Mouse (Mus musculus) cerebellum, postnatal 25 days (tissue): ENCODE results near the gene Prdm11.
A peak's percentile ranks its signal among the peaks of the same experiment; 100 is the strongest.

ENCODE experiments used
- DNase-seq, 2 experiments: peaks; one replicate each; pipeline ENCODE4 v3.0.0; 2021; ENCODE audit warnings: mixed read lengths in 2 of 2

Gene Prdm11

GRCm38 (mm10) chr2:93045818-93046508 lies at the start of gene Prdm11:
Gene Prdm11 (minus strand): TSS chr2:93046167.
- peak in 1 of 2 experiments; percentile 60 for DNase-seq

DNA sequence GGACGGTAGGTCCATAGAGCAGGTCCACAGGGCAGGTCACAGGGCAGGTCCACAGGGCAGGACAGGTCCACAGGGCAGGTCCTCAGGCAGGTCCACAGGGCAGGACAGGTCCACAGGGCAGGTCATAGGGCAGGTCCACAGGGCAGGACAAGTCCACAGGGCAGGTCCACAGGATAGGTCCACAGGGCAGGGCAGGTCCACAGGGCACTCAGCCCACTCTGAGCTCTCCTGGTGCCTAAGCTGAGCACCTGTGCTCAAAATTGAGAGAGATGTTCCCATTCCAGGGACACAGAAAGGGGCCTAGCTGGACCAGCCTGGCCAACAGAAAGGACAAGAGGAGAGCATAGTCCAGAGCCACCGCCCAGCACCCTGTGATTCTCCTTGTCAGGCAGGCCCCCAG lies 46.4 kb upstream of the Prdm11 start:
- no peak for DNase-seq

DNA sequence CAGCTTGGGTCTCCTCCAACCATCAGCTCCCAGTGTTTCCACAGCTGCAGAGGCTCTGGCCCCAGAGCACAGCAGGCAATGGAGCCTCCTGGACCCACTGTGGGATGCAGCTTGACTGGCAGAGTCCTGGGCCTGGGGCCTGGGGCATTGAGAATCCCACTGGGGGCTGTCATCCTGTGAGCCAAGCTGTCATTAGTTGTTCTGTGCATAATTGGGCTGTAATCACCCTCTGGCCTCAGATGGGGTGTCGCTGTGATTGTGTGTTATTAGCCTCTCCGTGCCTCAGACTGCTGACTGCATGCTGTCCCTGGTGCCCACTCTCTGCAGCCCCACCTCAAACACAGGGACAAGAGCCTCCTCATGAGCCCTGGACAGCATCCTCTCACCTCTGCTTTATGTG lies 45.7 kb upstream of the Prdm11 start:
- no peak for DNase-seq

GRCm38 (mm10) chr2:93089379-93090089 lies 43.6 kb upstream of the Prdm11 start:
- DNase-seq: no peak

DNA sequence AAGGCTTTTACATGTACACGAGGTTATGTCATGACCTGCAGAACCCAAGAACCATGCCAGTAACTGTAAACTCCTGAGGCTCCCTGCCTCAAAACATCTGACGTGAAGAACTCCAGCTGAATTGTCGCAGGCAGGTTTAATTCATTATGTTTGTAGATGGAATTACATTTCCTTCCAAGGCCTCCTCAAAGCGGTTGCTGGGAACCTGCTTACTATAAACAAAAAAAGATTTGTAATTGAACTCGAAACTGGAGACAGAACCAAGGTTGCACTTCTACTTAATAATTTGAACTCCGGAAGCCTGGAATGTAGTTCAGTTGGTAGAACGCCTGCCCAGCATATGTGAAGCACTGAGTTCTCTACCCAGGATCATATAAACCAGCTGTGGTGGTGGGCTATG lies 42.0 kb upstream of the Prdm11 start:
- DNase-seq: no peak

DNA sequence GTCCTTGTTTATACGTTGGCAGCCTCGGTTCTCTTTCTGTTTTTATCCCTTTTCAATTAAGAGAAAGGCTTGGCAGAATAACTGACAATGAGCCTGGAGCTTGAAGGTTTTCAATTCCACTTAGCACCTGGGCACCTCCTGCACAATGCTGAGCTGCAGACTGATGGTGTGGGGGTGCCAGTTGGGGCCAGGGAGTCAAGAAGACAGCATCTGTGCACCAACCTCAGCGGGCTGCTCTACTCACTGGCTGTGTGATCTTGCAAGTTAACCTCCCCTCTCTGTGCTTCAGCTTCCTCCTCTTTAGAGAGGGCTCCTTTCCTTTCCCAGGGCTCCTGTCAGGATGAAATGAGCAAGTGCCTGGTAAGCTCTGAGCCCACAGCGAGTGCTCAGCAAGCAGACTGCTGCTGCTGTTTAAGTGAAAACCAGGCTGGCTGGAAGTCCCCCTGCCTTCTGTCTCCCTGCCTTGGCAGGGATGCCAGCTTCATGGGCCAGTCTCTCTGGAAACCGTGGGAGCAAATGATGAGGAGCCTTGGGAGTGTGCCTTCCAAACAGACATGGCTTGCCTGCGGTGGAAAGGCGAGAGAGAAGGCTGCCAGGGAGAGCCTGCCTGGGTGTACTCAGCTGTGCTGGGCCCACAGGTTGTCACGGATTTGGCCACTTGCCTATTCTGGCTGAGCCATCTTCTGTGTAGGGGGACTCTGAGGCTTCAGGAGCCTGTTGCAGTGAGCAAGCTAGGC lies 39.5 kb upstream of the Prdm11 start:
- peak in 1 of 2 experiments; percentile 34 for DNase-seq

DNA sequence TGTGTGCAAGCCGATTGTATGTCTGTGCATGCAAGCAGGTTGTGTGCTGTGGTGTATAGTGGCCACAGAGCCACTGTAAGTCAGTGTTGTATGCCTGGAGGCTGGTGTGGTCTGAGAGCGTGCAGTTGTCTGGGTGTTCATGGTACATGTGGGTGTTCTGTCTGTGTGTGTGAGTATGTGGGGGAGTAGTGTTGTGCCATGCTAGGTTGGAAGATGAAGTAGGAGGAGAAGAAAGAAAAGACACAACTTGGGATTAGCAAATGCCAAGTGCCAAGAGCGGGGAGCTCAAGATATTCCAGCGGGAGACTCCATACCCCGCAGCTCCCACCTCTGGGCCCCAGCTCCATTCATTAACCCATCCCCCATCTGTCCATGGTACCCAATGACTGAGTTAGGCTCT lies 38.5 kb upstream of the Prdm11 start:
- DNase-seq: no peak

DNA sequence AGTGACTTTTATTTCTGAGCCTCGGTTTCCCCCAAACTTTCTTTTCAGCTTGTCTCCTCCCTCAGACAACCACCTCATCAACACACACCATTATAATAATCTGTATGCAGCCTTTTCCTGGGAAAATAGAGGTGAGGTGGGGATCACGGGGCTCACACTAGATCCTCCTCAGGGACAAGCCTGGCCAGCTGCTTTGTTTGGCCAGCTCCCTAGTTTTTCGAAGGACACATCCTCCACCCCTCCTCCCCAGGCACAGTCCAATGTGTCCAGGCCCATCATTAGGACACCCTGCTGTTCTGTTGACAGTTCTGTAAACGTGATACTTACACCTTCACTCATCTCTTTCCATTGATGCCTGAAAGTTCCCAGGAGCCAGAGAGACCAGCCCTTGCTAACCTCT lies 37.4 kb upstream of the Prdm11 start:
- no peak for DNase-seq

- no peak for DNase-seq
Measured at GRCm38 (mm10) chr2:93082846-93083245, 36.9 kb upstream of the Prdm11 start.

DNA sequence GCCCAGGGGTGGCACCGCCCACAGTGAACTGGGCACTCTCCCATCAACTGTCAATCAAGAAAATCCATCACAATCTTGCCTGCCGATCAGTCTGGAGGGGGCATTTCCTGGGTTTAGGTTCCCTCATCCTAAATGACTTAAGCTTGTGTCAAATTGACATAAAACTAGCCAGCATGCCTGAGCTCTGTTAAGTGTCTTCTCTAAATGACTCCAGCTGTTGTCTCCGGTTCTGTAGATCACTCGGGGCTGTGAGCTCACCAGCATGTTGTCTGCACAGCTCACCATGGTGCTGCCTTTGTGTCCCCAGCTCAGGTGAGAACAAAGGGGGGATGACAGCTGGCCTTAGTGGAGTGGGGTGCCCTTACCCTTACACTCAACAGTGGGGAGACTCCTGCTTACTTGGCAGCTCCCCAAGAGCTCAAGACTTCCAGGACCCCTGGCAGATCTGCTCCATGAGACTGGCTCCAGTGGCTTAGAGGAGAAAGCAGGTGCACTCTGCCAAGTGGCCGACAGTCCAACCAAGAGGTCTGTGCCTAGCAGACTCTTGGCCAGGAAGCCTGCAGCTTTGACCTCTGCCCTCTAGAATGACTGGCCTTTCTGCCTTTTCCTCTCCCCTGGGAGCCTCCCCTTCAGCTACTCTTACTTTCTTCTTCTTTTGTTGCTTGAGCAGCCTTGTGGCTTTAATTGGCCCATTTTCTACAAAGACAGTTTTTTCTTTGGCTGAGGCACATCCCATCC lies 35.1 kb upstream of the Prdm11 start:
- DNase-seq: no peak

DNA sequence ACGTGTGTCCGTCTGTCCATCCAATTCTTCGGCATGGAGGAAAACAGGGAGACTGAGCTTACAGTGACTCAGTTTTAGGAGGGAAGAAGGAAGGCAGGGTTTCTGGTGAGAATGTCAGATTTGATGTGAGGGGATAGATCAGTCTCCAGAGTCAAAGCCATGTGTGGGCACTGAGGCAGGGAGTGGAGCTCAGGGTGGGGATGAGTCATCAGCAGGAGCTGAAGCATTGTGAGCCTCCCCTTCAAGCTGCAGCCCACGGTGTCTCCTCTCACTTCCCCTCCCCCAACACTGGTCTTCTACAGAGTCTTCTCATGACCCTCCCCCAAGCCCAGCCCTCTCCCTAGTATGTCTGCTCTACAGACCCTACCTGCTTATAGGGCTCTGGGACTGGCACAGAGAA lies 33.4 kb upstream of the Prdm11 start:
- no peak for DNase-seq

DNA sequence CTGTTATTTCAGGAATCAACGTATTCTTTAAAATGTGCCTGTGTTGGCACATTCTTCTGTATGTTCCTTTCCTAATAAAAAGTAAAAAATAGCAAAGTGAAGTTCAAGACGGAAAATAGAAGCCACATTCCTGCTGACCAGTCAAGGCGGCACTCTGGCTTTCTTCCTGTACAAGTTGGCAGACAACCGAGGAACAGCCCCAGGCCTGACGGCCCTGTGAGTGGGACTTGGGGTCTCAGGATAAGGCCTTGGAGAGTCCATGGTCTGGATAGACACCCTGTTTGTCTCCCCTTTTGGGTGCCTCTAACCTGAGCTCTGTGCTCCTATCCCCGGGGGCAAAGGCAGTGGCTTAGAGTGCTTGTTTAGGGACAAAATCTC lies 30.6 kb upstream of the Prdm11 start:
- DNase-seq: no peak

DNA sequence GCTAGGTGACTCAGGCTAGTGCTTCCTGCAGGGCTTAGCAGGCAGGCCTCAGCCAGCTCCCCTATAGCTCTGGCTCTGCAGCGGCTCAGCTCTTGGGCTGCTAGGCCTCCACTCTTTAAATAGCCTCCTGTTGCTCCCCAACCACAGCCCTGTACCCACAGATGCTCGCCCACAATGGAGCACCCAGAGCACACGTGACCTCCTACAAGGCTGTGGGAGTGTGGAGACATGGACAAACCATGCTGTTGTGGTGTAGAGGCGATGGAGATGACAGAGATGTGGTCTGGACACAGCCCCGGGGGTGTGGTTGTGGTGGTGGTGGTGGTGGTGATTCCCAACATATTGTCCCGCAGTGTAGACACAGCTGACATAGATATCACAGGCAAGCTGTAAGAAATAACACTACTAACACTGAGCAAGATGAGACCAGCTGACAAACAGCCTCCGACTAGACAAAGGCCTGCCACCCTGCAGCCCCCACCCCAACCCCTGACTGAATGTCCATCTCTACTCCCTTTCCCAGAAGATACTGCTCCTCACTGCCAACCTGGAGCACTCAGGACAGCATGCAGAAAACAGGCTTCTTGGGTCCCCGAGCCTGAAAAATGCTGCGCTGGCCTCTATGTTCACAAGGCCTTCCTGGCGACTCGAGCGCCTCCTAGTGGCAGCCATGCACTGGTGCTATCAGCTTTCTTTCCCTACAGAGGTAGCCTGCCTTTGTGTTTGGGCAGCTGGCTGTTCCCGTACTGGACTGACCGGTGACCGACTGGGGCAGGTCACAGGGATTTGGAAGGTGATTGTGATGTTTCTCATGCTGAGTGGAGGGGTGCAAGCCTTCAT lies 30.0 kb upstream of the Prdm11 start:
- peak; percentile 70 to 84 for DNase-seq

DNA sequence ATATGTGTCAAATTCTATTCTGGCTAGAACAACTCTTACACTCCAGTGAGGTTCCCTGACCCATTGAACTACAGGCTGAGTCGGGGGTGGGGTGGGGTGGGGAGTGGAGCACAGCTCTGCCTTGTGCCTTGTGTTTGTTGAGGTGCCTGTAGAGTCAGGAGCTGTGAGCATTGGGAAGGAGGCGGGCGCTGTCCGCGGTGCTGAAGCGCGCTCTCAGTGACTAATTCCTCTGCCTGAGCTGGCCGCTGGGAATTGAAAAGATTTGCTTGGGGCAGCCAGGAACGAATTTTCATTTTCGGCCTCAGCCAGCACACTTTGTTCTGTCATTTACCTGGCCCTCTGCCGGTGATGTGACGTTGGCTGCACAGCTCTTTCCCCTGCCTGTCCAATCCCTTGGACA lies 25.7 kb upstream of the Prdm11 start:
- DNase-seq: peak; percentile 53 to 61

GRCm38 (mm10) chr2:93068942-93069341 lies 23.0 kb upstream of the Prdm11 start:
- peak; percentile 66 to 71 for DNase-seq

DNA sequence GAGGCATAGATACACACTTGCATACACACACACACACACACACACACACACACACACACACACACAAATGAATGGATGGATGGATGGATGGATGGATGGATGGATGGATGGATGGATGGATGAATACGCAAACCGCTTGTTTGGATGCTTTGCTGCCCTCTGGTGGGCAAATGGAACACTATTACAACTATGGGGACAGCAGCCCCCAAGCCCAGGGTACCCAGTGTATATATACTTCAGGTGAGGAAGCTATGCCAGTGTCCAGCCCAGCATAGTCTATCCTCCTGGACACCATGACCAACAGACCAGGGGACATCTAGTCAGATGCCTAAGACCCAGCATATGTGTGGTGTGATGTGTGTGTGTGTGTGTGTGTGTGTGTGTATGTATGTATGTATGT lies 17.4 kb upstream of the Prdm11 start:
- DNase-seq: peak; percentile 62 to 82

DNA sequence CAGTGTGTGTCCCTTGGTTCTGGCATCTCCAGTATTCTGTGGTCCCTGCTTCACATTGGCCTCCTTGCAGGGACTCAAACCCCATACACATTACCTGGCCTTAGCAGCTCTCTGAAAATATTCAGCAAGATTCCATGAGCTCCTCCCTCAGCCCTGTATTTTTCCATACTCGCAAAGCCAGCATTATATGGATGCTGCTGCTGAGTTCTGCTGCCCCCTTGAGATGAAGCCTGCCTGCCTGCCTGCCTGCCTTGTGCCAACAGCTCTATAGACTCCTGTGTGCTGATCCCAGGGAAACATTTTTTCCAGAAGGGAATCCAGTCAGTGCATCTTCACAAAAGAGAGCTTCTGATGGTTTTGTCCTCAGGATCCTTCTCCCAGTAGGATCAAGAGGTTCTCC lies 5.9 kb upstream of the Prdm11 start:
- no peak for DNase-seq

GRCm38 (mm10) chr2:93048601-93049323 lies 2.8 kb upstream of the Prdm11 start:
- no peak for DNase-seq

- DNase-seq: no peak
Measured at GRCm38 (mm10) chr2:93047491-93048050, 1.6 kb upstream of the Prdm11 start.

DNA sequence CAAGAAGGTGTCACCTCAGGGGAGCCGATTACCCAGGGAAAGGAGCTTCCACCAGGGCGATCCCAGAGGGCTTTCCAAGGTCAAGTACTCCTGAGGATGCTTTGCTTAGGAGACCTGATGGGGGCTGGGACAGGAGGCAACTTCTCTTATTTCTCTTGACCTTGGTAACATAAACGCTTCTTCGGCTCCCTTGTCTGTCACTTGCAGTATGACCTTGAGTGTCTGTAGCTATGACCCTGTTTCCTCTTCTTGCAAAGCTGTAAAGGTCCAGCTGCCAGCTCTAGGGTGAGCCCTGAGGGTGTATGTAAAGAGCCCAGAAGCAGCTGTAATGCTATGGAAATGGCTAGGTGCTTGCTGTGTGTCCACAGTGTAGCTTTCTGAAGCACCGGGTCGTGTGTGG lies 1.1 kb upstream of the Prdm11 start:
- DNase-seq: no peak

DNA sequence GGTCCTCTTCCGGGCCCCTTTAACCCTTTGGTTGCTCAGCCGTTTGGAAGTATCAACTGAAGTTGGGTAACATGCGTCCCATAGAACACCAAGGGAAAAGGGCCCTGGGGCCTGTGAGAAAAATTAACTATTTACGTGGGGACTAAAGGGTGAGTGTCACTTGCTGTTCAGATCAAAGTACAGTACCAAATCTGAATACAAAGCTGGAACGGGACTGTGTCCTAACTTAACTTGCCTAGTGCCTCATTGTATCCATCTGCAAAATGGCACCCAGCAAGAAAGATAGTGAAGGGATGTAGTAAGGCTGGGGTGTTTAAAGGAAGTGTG lies 505 bp upstream of the Prdm11 start:
- no peak for DNase-seq
